Mouse (Mus musculus) ES-CJ7 (cell line): Measurements from ENCODE around the gene Gm2310.
"Not testable (repeated sequence)": the region's sequence is repeated elsewhere in the genome, so short reads cannot be mapped to it uniquely, and the experiment has no call there.

Source experiments
- DNase-seq: peaks from one replicate; pipeline ENCODE4 v3.0.0; 2011; ENCODE audit warnings: low read depth, low spot score

Gene Gm2310

DNA sequence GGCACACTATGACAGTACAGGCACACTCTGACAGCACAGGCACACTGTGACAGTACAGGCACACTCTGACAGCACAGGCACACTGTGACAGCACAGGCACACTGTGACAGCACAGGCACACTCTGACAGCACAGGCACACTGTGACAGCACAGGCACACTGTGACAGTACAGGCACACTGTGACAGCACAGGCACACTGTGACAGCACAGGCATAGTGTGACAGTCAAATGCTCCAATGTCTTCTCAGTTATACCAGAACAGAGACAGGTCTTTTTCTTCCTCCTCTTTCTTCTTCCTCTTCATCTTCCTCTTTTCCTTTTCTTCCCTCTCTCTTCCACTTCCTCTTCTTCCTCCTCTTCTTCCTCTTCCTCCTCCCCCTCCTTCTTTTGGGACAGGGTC is at the start of gene Gm2310:
TSS of gene Gm2310 (minus strand) at position 101 of the 400 bp plus-strand sequence.
- not testable (repeated sequence) for DNase-seq

DNA sequence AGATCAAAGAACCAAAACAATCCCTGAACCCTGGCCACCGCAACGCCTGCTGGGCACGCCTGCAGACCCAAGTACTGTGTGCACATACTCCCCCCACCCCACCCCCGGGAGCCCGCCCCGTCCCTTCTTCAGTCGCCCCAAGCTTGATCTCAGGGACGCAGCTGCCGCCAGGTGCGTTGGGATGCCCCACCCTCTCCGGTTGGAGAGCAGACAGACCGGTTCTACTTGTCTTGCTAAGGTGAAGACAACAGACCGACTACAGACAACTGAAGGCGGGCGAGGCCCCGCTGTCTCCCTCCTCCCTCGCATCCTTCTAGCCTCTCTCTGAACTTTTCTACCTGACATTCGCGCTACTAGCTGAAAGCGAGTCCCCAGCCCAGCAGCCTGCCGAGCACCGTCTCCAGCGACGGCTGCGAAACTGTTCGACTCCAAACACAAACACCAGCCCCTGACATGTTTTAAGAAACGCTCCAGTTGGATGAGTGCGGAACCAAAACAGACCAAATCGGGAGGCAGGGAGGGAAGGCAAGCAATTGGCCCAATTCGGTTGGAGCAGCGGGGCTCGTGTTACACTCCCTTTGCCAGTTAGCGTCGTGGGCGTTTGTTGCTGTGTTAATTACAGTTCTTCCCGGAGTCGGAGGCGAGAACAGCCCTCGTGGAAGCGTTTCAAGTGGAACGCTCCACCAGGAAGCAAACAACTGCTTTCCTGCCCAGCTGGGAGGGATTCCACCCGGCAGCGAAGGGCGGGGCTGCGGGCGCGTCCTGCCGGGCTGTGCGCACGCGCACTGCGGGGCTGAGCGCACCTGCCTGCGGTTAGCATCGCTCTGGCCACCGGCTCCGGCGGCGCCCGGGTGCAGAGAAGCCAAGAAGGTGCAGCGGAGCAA is 49.1 kb upstream of the Gm2310 start:
- DNase-seq: peak; percentile 79

DNA sequence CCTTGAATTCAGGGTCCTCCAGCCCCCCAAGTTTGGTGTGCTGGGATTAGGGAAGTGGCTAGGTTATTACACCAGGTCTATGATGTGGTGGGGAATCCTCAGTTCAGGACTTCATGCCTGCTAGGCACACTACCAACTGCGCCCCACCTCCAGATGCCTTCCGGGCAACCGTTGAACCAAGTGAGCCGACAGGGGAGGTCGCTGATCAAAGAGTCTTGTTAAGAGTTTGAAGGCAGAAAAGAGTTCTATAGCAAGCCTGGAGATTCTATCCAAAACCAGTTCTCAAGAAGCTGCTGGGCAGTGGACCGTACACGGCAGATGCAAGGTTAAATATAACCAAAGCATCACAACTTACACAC is 48.5 kb upstream of the Gm2310 start:
- no peak for DNase-seq

GRCm38 (mm10) chr15:8565416-8565815 is 45.7 kb upstream of the Gm2310 start:
- DNase-seq: no peak

DNA sequence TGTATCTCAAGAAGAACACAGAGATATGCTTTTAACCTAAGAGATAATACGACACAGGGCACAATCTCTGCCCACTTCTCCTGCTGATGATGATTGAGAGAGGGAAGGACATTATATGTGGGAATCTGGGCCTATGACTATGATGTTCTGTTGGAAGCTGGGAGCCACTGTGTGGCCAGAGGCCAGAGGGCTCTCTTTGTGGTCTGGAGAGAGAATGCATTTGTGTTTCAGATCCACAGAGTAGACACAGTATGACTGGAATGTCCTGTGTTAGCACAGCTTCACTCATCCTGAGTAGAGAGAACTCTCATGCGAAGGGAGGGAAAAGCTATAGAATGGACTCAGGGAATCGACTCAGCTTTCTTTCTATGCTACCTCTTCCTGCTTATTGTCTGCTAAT is 44.6 kb upstream of the Gm2310 start:
- no peak for DNase-seq

DNA sequence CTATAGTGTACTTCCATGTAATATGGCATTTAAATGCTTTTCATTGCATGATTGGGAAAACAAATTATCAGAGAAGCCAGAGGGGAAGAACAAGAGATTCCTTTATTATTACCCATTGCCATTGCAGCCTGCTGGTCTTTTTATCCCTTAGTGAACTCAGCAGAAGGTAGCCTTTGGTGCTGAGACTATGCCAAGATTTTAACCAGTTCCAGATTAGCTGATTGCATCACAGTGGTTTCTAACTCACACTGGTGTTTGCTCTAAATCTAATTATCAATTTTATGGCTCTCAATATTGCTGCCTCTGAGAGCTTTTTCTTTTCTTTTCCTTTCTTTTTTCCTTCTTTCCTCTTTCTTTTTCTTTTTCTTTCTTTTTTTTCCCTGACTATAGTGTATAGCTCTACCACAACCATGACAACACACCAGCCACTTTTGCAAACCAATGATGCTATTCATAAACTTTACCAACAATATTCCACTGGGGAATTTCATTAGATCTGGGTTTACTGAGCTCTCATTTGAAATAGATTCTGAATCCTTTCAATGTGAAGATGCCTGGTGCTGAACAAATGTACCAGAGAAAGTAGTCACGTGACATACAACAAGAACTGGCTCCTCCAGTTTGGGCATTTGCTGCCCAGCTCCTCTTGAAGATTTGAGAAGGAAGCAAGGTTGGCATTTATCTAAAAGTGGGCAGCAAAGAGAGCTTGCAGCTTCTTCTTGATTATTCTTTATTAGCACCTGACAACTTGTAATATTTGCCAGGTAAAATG is 43.9 kb upstream of the Gm2310 start:
- no peak for DNase-seq

- no peak for DNase-seq
These were observed 43.0 kb upstream of the Gm2310 start for GRCm38 (mm10) chr15:8562776-8563175.

DNA sequence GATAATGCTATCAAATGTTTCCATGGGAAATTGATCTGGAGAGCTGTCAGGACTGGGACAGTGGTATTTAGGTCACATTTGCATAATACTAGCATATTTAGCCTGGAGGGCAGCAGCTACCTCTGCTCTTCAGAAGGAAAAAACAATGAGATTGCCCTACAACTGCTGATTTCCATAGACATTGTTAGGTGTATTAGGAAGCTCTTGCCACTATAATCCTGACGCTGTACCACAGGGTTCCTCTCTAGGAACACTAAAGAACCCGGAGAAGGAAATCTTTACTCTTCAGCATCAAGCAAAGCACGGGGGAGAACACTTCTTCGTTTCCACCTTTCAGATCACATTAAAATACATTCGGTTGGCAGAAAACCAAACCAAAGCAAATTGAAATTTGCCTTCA is 11.4 kb upstream of the Gm2310 start:
- no peak for DNase-seq

- no peak for DNase-seq
These were observed 6.8 kb downstream of the Gm2310 start for GRCm38 (mm10) chr15:8512957-8513356.

DNA sequence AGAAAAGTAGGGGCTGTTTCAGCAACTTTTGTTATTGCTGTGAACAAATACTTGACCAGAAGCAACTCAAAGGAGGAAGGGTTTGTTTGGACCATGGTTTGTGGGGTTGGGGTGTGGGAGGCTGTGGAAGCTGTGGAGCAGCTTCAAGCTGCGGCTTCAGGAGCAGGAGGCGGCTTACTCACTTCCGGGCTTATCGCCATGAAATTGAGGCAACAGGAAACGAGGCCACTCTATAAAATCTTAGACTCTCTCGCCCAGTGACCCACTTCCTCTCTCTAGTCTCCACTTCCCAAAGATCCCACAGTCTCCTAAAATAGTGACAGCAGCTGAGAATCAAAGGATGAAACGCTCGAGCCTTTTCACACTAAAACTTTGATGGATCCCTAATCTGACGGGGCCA is 7.9 kb downstream of the Gm2310 start:
- no peak for DNase-seq

- no peak for DNase-seq
These were observed 17.3 kb downstream of the Gm2310 start for GRCm38 (mm10) chr15:8502431-8502830.

GRCm38 (mm10) chr15:8485261-8485660 is 34.5 kb downstream of the Gm2310 start:
- DNase-seq: no peak

GRCm38 (mm10) chr15:8469006-8469575 is 50.7 kb downstream of the Gm2310 start:
- peak; percentile 40 for DNase-seq
